Mouse (Mus musculus) thymus, adult 2 months (tissue): Measurements from ENCODE around the gene Ush2a. TPM values are rescaled to one million over a fixed set of nuclear protein-coding genes. Genes with fewer than 3 reads are reported as not detected.

ENCODE experiments used
- DNase-seq: peaks from one replicate; pipeline ENCODE4 v3.0.0; 2021
- H3K27ac ChIP-seq: fragments of 200-500 bp; 2 replicates; pipeline ENCODE4 v1.5.1; 2012; ENCODE audit warnings: low read length, control low read depth; ENCODE audit not compliant: control insufficient read depth, insufficient read depth
- H3K27me3 ChIP-seq: fragments of 200-500 bp; 2 replicates; pipeline ENCODE4 v1.6.1; 2012; ENCODE audit warnings: mild to moderate bottlenecking, low read length, moderate library complexity, mixed read lengths; ENCODE audit not compliant: control insufficient read depth, insufficient read depth
- H3K36me3 ChIP-seq: fragments of 200-500 bp; 2 replicates; pipeline ENCODE4 v1.6.1; 2012; ENCODE audit warnings: mild to moderate bottlenecking, low read length, moderate library complexity; ENCODE audit not compliant: control insufficient read depth, insufficient read depth
- H3K4me1 ChIP-seq: fragments of 200-500 bp; replicated peaks from 2 replicates; pipeline ENCODE4 v1.6.1; 2012; ENCODE audit warnings: low read length; ENCODE audit not compliant: control insufficient read depth, insufficient read depth
- H3K4me3 ChIP-seq: fragments of 200-500 bp; 2 replicates; pipeline ENCODE4 v1.5.1; 2012; ENCODE audit warnings: mild to moderate bottlenecking, low read length, control low read depth, moderate library complexity; ENCODE audit not compliant: control insufficient read depth, insufficient read depth
- CTCF ChIP-seq: fragments of 200-500 bp; IDR thresholded peaks from 2 replicates; pipeline ENCODE4 v1.5.1; 2012; ENCODE audit warnings: mild to moderate bottlenecking, control low read depth, low read length, moderate library complexity, borderline replicate concordance; ENCODE audit not compliant: control insufficient read depth, poor library complexity, insufficient read depth; ENCODE audit errors: extremely low read depth
- POLR2A ChIP-seq: fragments of 200-500 bp; IDR thresholded peaks from 2 replicates; pipeline ENCODE4 v1.6.1; 2012; ENCODE audit warnings: mild to moderate bottlenecking, low read length, control low read depth, moderate library complexity; ENCODE audit not compliant: control insufficient read depth, poor library complexity, insufficient read depth; ENCODE audit errors: extremely low read depth
- WGBS: fragments of 180-500 bp; shearing (Covaris S2); methylation state at CpG from one replicate; pipeline ENCODE4 v1.1.7; 2018; 5-methylcytosine and 5-hydroxymethylcytosine counted together
- polyA plus RNA-seq: library from polyadenylated mRNA; depleted of rRNA; stranded (reverse); fragments of >200 nt; gene quantifications from 2 replicates; pipeline ENCODE4 v1.2.3, GENCODE M21; 2012

The Ush2a gene
- polyA plus RNA-seq, 1 experiment: 0.05 TPM

DNA sequence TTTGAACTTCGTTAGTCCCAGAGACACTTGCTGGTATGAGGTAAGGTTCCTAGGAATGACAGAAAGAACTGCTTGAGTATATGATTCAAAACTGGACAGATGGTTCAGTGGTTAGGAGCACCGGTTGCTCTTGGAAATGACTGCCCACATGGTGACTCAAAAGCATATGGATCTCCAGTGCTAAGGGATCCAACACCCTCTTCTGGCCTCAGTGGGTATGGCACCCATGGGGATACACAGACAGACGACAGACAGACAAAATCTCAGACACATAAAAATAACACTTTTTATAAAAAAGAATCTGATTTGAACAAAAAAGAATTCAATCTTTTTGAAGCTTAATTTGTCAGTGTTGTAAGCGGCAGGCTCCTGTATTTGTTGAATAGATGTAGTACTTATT is 446.4 kb downstream of the Ush2a start:
- no peak overlapping the region for H3K4me3 ChIP-seq
- H3K27me3 ChIP-seq: no peaks in the 10 kb centered on the region
- H3K36me3 ChIP-seq: no peaks in the 10 kb centered on the region
- WGBS: 93% methylated on average over 4 of the region's 4 CpGs
- DNase-seq: no peak
- no peak overlapping the region for H3K27ac ChIP-seq
- no peaks in the 10 kb centered on the region for H3K4me1 ChIP-seq
- TF ChIP-seq CTCF (no peak), POLR2A (no peak)

DNA sequence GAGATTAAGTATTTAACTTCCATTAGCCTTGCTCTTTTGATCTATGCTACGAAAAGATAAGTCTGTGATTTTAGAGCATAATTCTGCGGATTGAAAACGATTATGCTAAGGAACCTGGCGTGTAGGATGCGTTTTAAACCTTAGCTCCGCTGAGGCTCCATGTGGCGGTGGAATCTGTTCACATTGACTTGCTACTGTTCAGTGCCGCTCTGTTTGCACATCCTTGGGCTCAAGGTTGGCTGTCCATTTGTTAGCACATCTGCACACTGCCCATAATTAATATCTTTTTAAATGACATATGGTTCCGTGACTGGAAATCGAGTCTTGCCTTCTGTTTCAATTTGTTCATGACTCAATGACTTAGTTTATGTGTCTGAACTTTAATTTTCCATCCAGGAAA is 446.9 kb downstream of the Ush2a start:
- WGBS: 97% methylated on average over 10 of the region's 10 CpGs
- Histone ChIP-seq H3K4me3 (no peak overlapping the region), H3K36me3 (no peaks in the 10 kb centered on the region), H3K27ac (no peak overlapping the region), H3K27me3 (no peaks in the 10 kb centered on the region), H3K4me1 (no peaks in the 10 kb centered on the region)
- TF ChIP-seq CTCF (no peak), POLR2A (no peak)
- DNase-seq: no peak

DNA sequence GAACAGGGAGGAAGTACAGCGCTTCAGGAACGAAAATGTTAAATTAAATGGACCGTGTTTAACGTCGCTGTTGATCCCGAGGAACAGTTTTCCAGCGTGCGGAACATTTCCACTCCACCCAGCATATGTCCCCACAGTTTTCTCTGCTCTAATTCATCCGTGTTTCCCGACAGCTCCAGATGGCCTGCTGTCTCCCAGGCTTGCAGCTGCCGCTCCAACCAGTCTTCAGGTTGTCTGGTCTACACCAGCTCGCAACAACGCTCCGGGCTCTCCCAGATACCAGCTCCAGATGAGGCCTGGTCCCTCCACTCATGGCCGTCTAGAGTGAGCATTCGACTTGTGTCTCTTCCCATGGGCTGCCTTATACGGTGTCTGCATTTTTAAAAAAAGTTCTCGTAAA is 452.3 kb downstream of the Ush2a start:
- H3K27ac ChIP-seq: no peak overlapping the region
- no peaks in the 10 kb centered on the region for H3K36me3 ChIP-seq
- WGBS: 95% methylated on average over 18 of the region's 18 CpGs
- TF ChIP-seq CTCF: no peak
- TF ChIP-seq POLR2A: no peak
- DNase-seq: no peak
- H3K4me1 ChIP-seq: no peaks in the 10 kb centered on the region
- H3K4me3 ChIP-seq: no peak overlapping the region
- H3K27me3 ChIP-seq: no peaks in the 10 kb centered on the region

DNA sequence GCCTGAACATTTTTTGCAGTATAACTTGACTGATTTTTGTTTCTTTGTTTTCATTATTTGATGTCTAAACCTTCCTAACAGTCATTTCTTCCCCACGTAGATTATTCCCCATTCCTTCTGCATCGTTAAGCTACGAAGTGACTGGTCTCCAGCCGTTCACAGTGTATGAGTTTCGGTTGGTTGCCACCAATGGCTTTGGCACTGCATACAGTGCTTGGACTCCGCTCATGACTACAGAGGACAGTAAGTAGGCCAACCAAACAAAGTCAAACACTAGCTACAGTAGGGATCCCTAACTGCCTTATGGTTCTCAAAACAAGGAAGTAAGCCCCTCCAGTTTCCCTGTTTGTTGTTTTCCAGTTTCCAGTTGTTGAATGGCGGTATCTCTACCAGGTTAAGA is 453.1 kb downstream of the Ush2a start:
- no peaks in the 10 kb centered on the region for H3K4me1 ChIP-seq
- no peak overlapping the region for H3K4me3 ChIP-seq
- 96% methylated on average over 7 of the region's 7 CpGs for WGBS
- TF ChIP-seq CTCF (no peak), POLR2A (no peak)
- no peak for DNase-seq
- H3K36me3 ChIP-seq: no peaks in the 10 kb centered on the region
- no peaks in the 10 kb centered on the region for H3K27me3 ChIP-seq
- no peak overlapping the region for H3K27ac ChIP-seq

DNA sequence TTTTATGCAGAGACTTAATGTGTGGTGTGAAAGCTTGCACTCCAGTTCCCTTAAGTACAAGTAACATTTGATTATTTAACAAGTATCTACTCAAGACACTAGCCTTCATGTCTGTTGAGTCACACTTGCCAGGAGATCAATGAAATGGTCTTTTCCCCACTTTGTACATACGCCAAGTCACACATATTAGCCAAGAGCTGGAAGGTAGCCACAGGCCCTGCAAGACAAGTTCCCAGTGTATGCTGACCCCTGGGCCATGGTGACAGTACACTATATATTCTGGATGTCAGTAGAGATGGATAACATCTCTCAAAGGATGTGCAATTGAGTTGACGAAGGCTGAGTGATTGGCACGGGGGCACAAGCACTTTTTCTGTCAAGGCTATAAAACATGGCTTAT is 455.1 kb downstream of the Ush2a start:
- WGBS: 95% methylated on average over 3 of the region's 3 CpGs
- Histone ChIP-seq H3K27ac (no peak overlapping the region), H3K4me1 (no peaks in the 10 kb centered on the region), H3K4me3 (no peak overlapping the region), H3K36me3 (no peaks in the 10 kb centered on the region), H3K27me3 (no peaks in the 10 kb centered on the region)
- TF ChIP-seq POLR2A: no peak
- no peak for TF ChIP-seq CTCF
- no peak for DNase-seq

DNA sequence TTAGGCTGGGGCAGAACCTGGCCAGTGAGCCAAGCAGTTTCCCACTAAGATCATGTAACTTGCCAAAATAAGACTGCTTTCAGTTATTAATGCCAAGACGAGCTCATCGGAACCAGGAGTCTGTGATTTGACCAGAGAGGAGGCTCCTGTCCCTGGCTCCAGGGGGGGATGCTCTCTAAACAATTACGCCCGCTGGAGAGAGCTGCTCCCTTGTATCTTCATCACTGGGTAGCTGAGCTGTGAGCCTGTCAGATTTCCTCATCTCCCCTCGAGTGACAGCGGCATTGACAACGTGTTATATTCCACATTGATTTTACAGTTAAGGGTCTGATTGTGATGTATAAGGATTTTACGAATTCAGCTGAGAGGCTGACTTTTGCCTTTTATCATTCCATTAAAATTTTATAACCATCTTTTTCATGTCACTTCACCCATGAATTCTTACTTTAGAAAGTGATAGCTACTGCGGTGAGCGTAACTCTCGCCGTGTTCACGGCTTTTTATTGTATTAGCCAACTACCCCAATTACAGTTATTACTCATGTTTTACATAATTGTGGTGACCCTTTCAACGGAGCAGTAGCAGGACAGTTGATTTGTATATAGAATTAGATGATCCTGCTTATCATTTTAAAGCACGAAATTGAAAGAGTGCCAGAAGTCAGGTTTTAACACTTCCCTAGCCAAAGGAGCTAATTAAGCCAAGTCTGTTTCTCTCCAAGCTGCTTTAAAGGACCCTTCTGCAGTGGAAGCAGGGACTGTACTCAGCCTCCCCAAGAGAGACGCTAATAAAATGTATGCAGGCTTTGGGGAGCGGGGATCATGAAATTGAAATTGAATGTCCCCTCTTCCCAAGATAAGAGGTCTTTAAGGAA is 463.5 kb downstream of the Ush2a start:
- DNase-seq: no peak
- Histone ChIP-seq H3K4me3 (no peak overlapping the region), H3K4me1 (no peaks in the 10 kb centered on the region), H3K36me3 (no peaks in the 10 kb centered on the region), H3K27me3 (no peaks in the 10 kb centered on the region), H3K27ac (no peak overlapping the region)
- 79% methylated on average over 17 of the region's 17 CpGs for WGBS
- TF ChIP-seq POLR2A: no peak
- TF ChIP-seq CTCF: no peak

DNA sequence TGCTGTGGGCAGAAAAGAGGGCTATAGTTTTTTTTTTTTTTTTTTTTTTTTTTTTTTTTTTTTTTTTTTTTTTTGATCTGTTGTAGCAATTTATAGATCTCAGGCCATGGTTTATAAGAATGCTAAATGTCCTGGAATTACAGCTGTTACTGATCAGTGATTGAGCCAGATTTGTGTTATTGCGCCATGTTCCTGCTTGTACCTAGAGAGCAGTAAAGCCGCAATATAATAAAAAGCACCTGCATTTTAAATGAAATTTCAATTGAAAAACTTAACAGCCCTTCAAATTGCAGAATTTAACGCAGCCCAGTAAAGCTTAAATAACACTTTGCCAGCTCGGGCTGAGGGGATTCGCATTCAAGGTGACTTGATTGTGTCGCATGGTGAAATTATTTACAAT is 465.1 kb downstream of the Ush2a start:
- no peak for DNase-seq
- WGBS: 96% methylated on average over 6 of the region's 6 CpGs
- no peak overlapping the region for H3K4me3 ChIP-seq

More for the DNA sequence above, 465.1 kb downstream of the Ush2a start:
- Histone ChIP-seq H3K27ac (no peak overlapping the region), H3K36me3 (no peaks in the 10 kb centered on the region), H3K27me3 (no peaks in the 10 kb centered on the region), H3K4me1 (no peaks in the 10 kb centered on the region)
- TF ChIP-seq CTCF (no peak), POLR2A (no peak)
